Mouse (Mus musculus) embryonic facial prominence, embryonic 10.5 days (tissue): ENCODE results near the gene Insig2. TPM values are rescaled to one million over a fixed set of nuclear protein-coding genes. Genes with fewer than 3 reads are reported as not detected.

Source experiments
- DNase-seq: peaks from one replicate; pipeline ENCODE4 v3.0.0-alpha.2; 2017; ENCODE audit warnings: low spot score
- H3K27ac ChIP-seq: fragments of 300-500 bp; sonication (generic); replicated peaks from 2 replicates; pipeline ENCODE4 v1.5.1; 2016; ENCODE audit warnings: mild to moderate bottlenecking
- H3K27me3 ChIP-seq: fragments of 300-500 bp; sonication (generic); replicated peaks from 2 replicates; pipeline ENCODE4 v1.6.1; 2016; ENCODE audit warnings: low read depth, mild to moderate bottlenecking; ENCODE audit not compliant: poor library complexity, severe bottlenecking
- H3K36me3 ChIP-seq: fragments of 300-500 bp; sonication (generic); replicated peaks from 2 replicates; pipeline ENCODE4 v1.6.1; 2016; ENCODE audit warnings: mild to moderate bottlenecking, moderate library complexity
- H3K4me1 ChIP-seq: fragments of 300-500 bp; sonication (generic); 2 replicates; pipeline ENCODE4 v1.6.1; 2016
- H3K4me3 ChIP-seq: fragments of 300-500 bp; sonication (generic); 2 replicates; pipeline ENCODE4 v1.5.1; 2016; ENCODE audit warnings: mild to moderate bottlenecking, moderate library complexity
- H3K9me3 ChIP-seq: fragments of 300-500 bp; sonication (generic); 2 replicates; pipeline ENCODE4 v1.6.1; 2016; ENCODE audit warnings: mild to moderate bottlenecking
- WGBS: fragments of 180-500 bp; shearing (Covaris S2); methylation state at CpG from one replicate; pipeline ENCODE4 v1.1.7; 2016; 5-methylcytosine and 5-hydroxymethylcytosine counted together
- polyA plus RNA-seq: library from polyadenylated mRNA; unstranded; fragments of >200 nt; fragmentation: Nextera tagmentation; extraction: Ambion mirVana; gene quantifications from 2 replicates; pipeline ENCODE4 v1.2.1, GENCODE M21; 2016

The Insig2 gene
- polyA plus RNA-seq: 18.6 and 21.7 TPM in 2 replicates

GRCm38 (mm10) chr1:121332485-121332884 is at the start of gene Insig2:
Insig2 (minus strand) TSS chr1:121332589.
- H3K27ac ChIP-seq: no peak within 1 kb of the TSS
- DNase-seq: no peak
- H3K9me3 ChIP-seq: no peaks in the 10 kb centered on the region
- WGBS: 87% methylated on average over 1 of the region's 1 CpGs
- peaks cover 3% of the 10 kb centered on the region for H3K4me1 ChIP-seq
- H3K4me3 ChIP-seq: no peak within 1 kb of the TSS
- no peaks in the 10 kb centered on the region for H3K27me3 ChIP-seq
- peaks cover 3% of the 10 kb centered on the region; the same call in 1 of the 2 replicates for H3K36me3 ChIP-seq

- Histone ChIP-seq H3K27ac (no peak overlapping the region), H3K4me3 (no peak overlapping the region), H3K4me1 (no peaks in the 10 kb centered on the region), H3K36me3 (no peaks in the 10 kb centered on the region), H3K27me3 (no peaks in the 10 kb centered on the region), H3K9me3 (no peaks in the 10 kb centered on the region)
- no peak for DNase-seq
- WGBS: 77% methylated on average over 3 of the region's 3 CpGs
Measured at GRCm38 (mm10) chr1:121381562-121381961, 49.2 kb upstream of the Insig2 start.

- DNase-seq: no peak
- WGBS: 88% methylated on average over 3 of the region's 3 CpGs
- Histone ChIP-seq H3K9me3 (no peaks in the 10 kb centered on the region), H3K4me1 (no peaks in the 10 kb centered on the region), H3K27ac (no peak overlapping the region), H3K4me3 (no peak overlapping the region), H3K27me3 (no peaks in the 10 kb centered on the region), H3K36me3 (no peaks in the 10 kb centered on the region)
Measured at GRCm38 (mm10) chr1:121380033-121380432, 47.6 kb upstream of the Insig2 start.

GRCm38 (mm10) chr1:121377901-121378300 is 45.5 kb upstream of the Insig2 start:
- H3K4me1 ChIP-seq: no peaks in the 10 kb centered on the region
- no peaks in the 10 kb centered on the region for H3K27me3 ChIP-seq
- H3K9me3 ChIP-seq: no peaks in the 10 kb centered on the region
- H3K36me3 ChIP-seq: no peaks in the 10 kb centered on the region
- no peak overlapping the region for H3K4me3 ChIP-seq
- DNase-seq: no peak
- 91% methylated on average over 2 of the region's 2 CpGs for WGBS
- no peak overlapping the region for H3K27ac ChIP-seq

- no peaks in the 10 kb centered on the region for H3K4me1 ChIP-seq
- no peak overlapping the region for H3K27ac ChIP-seq
- WGBS: 91% methylated on average over 1 of the region's 1 CpGs
- H3K4me3 ChIP-seq: no peak overlapping the region
- DNase-seq: no peak
- H3K36me3 ChIP-seq: no peaks in the 10 kb centered on the region
- H3K9me3 ChIP-seq: no peaks in the 10 kb centered on the region
- H3K27me3 ChIP-seq: no peaks in the 10 kb centered on the region
Measured at GRCm38 (mm10) chr1:121377410-121377809, 45.0 kb upstream of the Insig2 start.

GRCm38 (mm10) chr1:121373631-121374030 is 41.2 kb upstream of the Insig2 start:
- no peaks in the 10 kb centered on the region for H3K36me3 ChIP-seq
- no peaks in the 10 kb centered on the region for H3K27me3 ChIP-seq
- no peak overlapping the region for H3K4me3 ChIP-seq
- H3K4me1 ChIP-seq: no peaks in the 10 kb centered on the region
- H3K27ac ChIP-seq: no peak overlapping the region
- no peaks in the 10 kb centered on the region for H3K9me3 ChIP-seq
- no peak for DNase-seq
- 72% methylated on average over 2 of the region's 2 CpGs for WGBS

GRCm38 (mm10) chr1:121372656-121373055 is 40.3 kb upstream of the Insig2 start:
- no peaks in the 10 kb centered on the region for H3K9me3 ChIP-seq
- no peaks in the 10 kb centered on the region for H3K27me3 ChIP-seq
- 91% methylated on average over 1 of the region's 1 CpGs for WGBS
- H3K4me3 ChIP-seq: no peak overlapping the region
- H3K36me3 ChIP-seq: no peaks in the 10 kb centered on the region
- no peak for DNase-seq
- no peaks in the 10 kb centered on the region for H3K4me1 ChIP-seq
- H3K27ac ChIP-seq: no peak overlapping the region

- Histone ChIP-seq H3K9me3 (no peaks in the 10 kb centered on the region), H3K4me3 (no peak overlapping the region), H3K4me1 (peaks cover 6% of the 10 kb centered on the region; the same call in 1 of the 2 replicates), H3K36me3 (no peaks in the 10 kb centered on the region), H3K27me3 (no peaks in the 10 kb centered on the region), H3K27ac (no peak overlapping the region)
- 77% methylated on average over 12 of the region's 12 CpGs for WGBS
- no peak for DNase-seq
Measured at GRCm38 (mm10) chr1:121371449-121371848, 39.1 kb upstream of the Insig2 start.

GRCm38 (mm10) chr1:121367257-121367656 is 34.9 kb upstream of the Insig2 start:
- peak; percentile 30 for DNase-seq
- Histone ChIP-seq H3K4me1 (peaks cover 6% of the 10 kb centered on the region; the same call in 1 of the 2 replicates), H3K27me3 (no peaks in the 10 kb centered on the region), H3K4me3 (no peak overlapping the region), H3K36me3 (no peaks in the 10 kb centered on the region), H3K9me3 (no peaks in the 10 kb centered on the region), H3K27ac (no peak overlapping the region)
- 30% methylated on average over 9 of the region's 9 CpGs for whole genome bisulfite sequencing

- no peak for DNase-seq
- Histone ChIP-seq H3K27ac (no peak overlapping the region), H3K36me3 (no peaks in the 10 kb centered on the region), H3K27me3 (no peaks in the 10 kb centered on the region), H3K4me1 (0 out of 2 replicates have a peak, but pooled peaks cover 3% of the 10 kb centered on the region), H3K9me3 (no peaks in the 10 kb centered on the region), H3K4me3 (no peak overlapping the region)
- 67% methylated on average over 4 of the region's 4 CpGs for WGBS
Measured at GRCm38 (mm10) chr1:121360561-121360960, 28.2 kb upstream of the Insig2 start.

- H3K27me3 ChIP-seq: no peaks in the 10 kb centered on the region
- H3K9me3 ChIP-seq: no peaks in the 10 kb centered on the region
- DNase-seq: no peak
- WGBS: 87% methylated on average over 12 of the region's 12 CpGs
- no peak overlapping the region for H3K4me3 ChIP-seq
- no peaks in the 10 kb centered on the region for H3K36me3 ChIP-seq
- no peak overlapping the region for H3K27ac ChIP-seq
- 0 out of 2 replicates have a peak, but pooled peaks cover 3% of the 10 kb centered on the region for H3K4me1 ChIP-seq
Measured at GRCm38 (mm10) chr1:121359680-121360079, 27.3 kb upstream of the Insig2 start.

GRCm38 (mm10) chr1:121353779-121354178 is 21.4 kb upstream of the Insig2 start:
- no peak for DNase-seq

GRCm38 (mm10) chr1:121351037-121351436 is 18.6 kb upstream of the Insig2 start:
- Histone ChIP-seq H3K4me1 (no peaks in the 10 kb centered on the region), H3K27me3 (no peaks in the 10 kb centered on the region), H3K9me3 (no peaks in the 10 kb centered on the region), H3K36me3 (no peaks in the 10 kb centered on the region), H3K27ac (no peak overlapping the region), H3K4me3 (no peak overlapping the region)
- no peak for DNase-seq
- WGBS: 88% methylated on average over 3 of the region's 3 CpGs

More at GRCm38 (mm10) chr1:121353779-121354178, 21.4 kb upstream of the Insig2 start:
- H3K9me3 ChIP-seq: no peaks in the 10 kb centered on the region
- 0 out of 2 replicates have a peak, but pooled peaks cover 3% of the 10 kb centered on the region for H3K4me1 ChIP-seq
- H3K4me3 ChIP-seq: no peak overlapping the region
- no peaks in the 10 kb centered on the region for H3K27me3 ChIP-seq
- H3K36me3 ChIP-seq: no peaks in the 10 kb centered on the region
- H3K27ac ChIP-seq: no peak overlapping the region
